Mouse (Mus musculus): ENCODE data around the gene B3gnt9. TPM values are rescaled to one million over a fixed set of nuclear protein-coding genes. Genes with fewer than 3 reads are reported as not detected.

B3gnt9 gene
- polyA plus RNA-seq, 1 experiment from 2014 or later = 21.4 TPM

- H3K4me1 ChIP-seq (ENCODE audit: control insufficient read depth, insufficient read depth, low read length) = peaks cover 29% of the 10 kb centered on the region
- peak within 1 kb of the TSS; percentile 72 for H3K9ac ChIP-seq (ENCODE audit: low read length)
- WGBS = 1% methylated on average over 54 of the region's 54 CpGs
- peak within 1 kb of the TSS; percentile 94 for H3K4me2 ChIP-seq (ENCODE audit: low read depth, low read length)
- ATAC-seq (ENCODE audit: insufficient read depth, low FRiP score) = peak; percentile 77
- H3K27me3 ChIP-seq (ENCODE audit: control insufficient read depth, insufficient read depth, low read length) = peaks cover 35% of the 10 kb centered on the region
- H3K27ac ChIP-seq (ENCODE audit: low read length) = no peak within 1 kb of the TSS
- peak within 1 kb of the TSS; percentile 67 for H3K4me3 ChIP-seq (replicated peaks; ENCODE audit: low read length)
- H3K9me3 ChIP-seq (replicated peaks; ENCODE audit: control insufficient read depth, low read length) = no peaks in the 10 kb centered on the region
- no peaks in the 10 kb centered on the region for H3K36me3 ChIP-seq (ENCODE audit: control insufficient read depth, insufficient read depth, low read length)
Measured at GRCm38 (mm10) chr8:105264024-105264982, 9.3 kb upstream of the B3gnt9 start, which contains the start of the genes Tradd and Fbxl8. Tradd (minus strand) TSS chr8:105264609. Fbxl8 (plus strand) TSS chr8:105264648.

GRCm38 (mm10) chr8:105263244-105263912 lies 8.4 kb upstream of the B3gnt9 start:
- Histone ChIP-seq H3K9ac (ENCODE audit: low read length) (no peak overlapping the region), H3K4me1 (ENCODE audit: control insufficient read depth, insufficient read depth, low read length) (peaks cover 25% of the 10 kb centered on the region), H3K27ac (ENCODE audit: low read length) (no peak overlapping the region), H3K36me3 (ENCODE audit: control insufficient read depth, insufficient read depth, low read length) (no peaks in the 10 kb centered on the region), H3K27me3 (ENCODE audit: control insufficient read depth, insufficient read depth, low read length) (peaks cover 30% of the 10 kb centered on the region), H3K4me3 (replicated peaks; ENCODE audit: low read length) (peak overlapping the region; percentile 67), H3K4me2 (ENCODE audit: low read depth, low read length) (peak overlapping the region; percentile 94), H3K9me3 (replicated peaks; ENCODE audit: control insufficient read depth, low read length) (no peaks in the 10 kb centered on the region)
- WGBS = 45% methylated on average over 16 of the region's 16 CpGs
- no peak for ATAC-seq (ENCODE audit: insufficient read depth, low FRiP score)

- H3K9me3 ChIP-seq (replicated peaks; ENCODE audit: control insufficient read depth, low read length) = no peaks in the 10 kb centered on the region
- H3K27me3 ChIP-seq (ENCODE audit: control insufficient read depth, insufficient read depth, low read length) = peaks cover 14% of the 10 kb centered on the region
- H3K27ac ChIP-seq (ENCODE audit: low read length) = no peak overlapping the region
- 84% methylated on average over 12 of the region's 12 CpGs for WGBS
- no peaks in the 10 kb centered on the region for H3K36me3 ChIP-seq (ENCODE audit: control insufficient read depth, insufficient read depth, low read length)
- no peak overlapping the region for H3K9ac ChIP-seq (ENCODE audit: low read length)
- no peak for ATAC-seq (ENCODE audit: insufficient read depth, low FRiP score)
- H3K4me2 ChIP-seq (ENCODE audit: low read depth, low read length) = no peak overlapping the region
- H3K4me3 ChIP-seq (replicated peaks; ENCODE audit: low read length) = no peak overlapping the region
- H3K4me1 ChIP-seq (ENCODE audit: control insufficient read depth, insufficient read depth, low read length) = peaks cover 22% of the 10 kb centered on the region
Measured at GRCm38 (mm10) chr8:105261326-105261980, 6.5 kb upstream of the B3gnt9 start.

GRCm38 (mm10) chr8:105260371-105261099 lies 5.6 kb upstream of the B3gnt9 start:
- H3K4me2 ChIP-seq (ENCODE audit: low read depth, low read length) = no peak overlapping the region
- H3K9me3 ChIP-seq (replicated peaks; ENCODE audit: control insufficient read depth, low read length) = no peaks in the 10 kb centered on the region
- ATAC-seq (ENCODE audit: insufficient read depth, low FRiP score) = no peak
- no peak overlapping the region for H3K27ac ChIP-seq (ENCODE audit: low read length)
- H3K4me3 ChIP-seq (replicated peaks; ENCODE audit: low read length) = no peak overlapping the region
- H3K4me1 ChIP-seq (ENCODE audit: control insufficient read depth, insufficient read depth, low read length) = peaks cover 22% of the 10 kb centered on the region
- no peaks in the 10 kb centered on the region for H3K36me3 ChIP-seq (ENCODE audit: control insufficient read depth, insufficient read depth, low read length)
- no peak overlapping the region for H3K9ac ChIP-seq (ENCODE audit: low read length)
- peaks cover 10% of the 10 kb centered on the region for H3K27me3 ChIP-seq (ENCODE audit: control insufficient read depth, insufficient read depth, low read length)
- WGBS = 73% methylated on average over 7 of the region's 7 CpGs

GRCm38 (mm10) chr8:105259721-105260320 lies 4.9 kb upstream of the B3gnt9 start:
- Histone ChIP-seq H3K4me1 (ENCODE audit: control insufficient read depth, insufficient read depth, low read length) (peaks cover 20% of the 10 kb centered on the region), H3K9ac (ENCODE audit: low read length) (peak overlapping the region; percentile 58), H3K36me3 (ENCODE audit: control insufficient read depth, insufficient read depth, low read length) (no peaks in the 10 kb centered on the region), H3K4me3 (replicated peaks; ENCODE audit: low read length) (peak overlapping the region; percentile 43), H3K27me3 (ENCODE audit: control insufficient read depth, insufficient read depth, low read length) (peaks cover 10% of the 10 kb centered on the region), H3K27ac (ENCODE audit: low read length) (no peak overlapping the region), H3K9me3 (replicated peaks; ENCODE audit: control insufficient read depth, low read length) (no peaks in the 10 kb centered on the region), H3K4me2 (ENCODE audit: low read depth, low read length) (peak overlapping the region; percentile 77)
- peak; percentile 37; the same call in 1 of the 2 replicates for ATAC-seq (ENCODE audit: insufficient read depth, low FRiP score)
- WGBS = 5% methylated on average over 30 of the region's 30 CpGs

- Histone ChIP-seq H3K9ac (ENCODE audit: low read length) (peak overlapping the region; percentile 58), H3K27ac (ENCODE audit: low read length) (no peak overlapping the region), H3K4me1 (ENCODE audit: control insufficient read depth, insufficient read depth, low read length) (peaks cover 24% of the 10 kb centered on the region), H3K36me3 (ENCODE audit: control insufficient read depth, insufficient read depth, low read length) (no peaks in the 10 kb centered on the region), H3K9me3 (replicated peaks; ENCODE audit: control insufficient read depth, low read length) (no peaks in the 10 kb centered on the region), H3K4me2 (ENCODE audit: low read depth, low read length) (peak overlapping the region; percentile 77), H3K27me3 (ENCODE audit: control insufficient read depth, insufficient read depth, low read length) (peaks cover 10% of the 10 kb centered on the region), H3K4me3 (replicated peaks; ENCODE audit: low read length) (peak overlapping the region; percentile 43)
- ATAC-seq (ENCODE audit: insufficient read depth, low FRiP score) = peak; percentile 12; the same call in 1 of the 2 replicates
- 8% methylated on average over 55 of the region's 55 CpGs for WGBS
Measured at GRCm38 (mm10) chr8:105258911-105259720, 4.2 kb upstream of the B3gnt9 start.

GRCm38 (mm10) chr8:105257318-105258114 lies 2.6 kb upstream of the B3gnt9 start:
- Histone ChIP-seq H3K36me3 (ENCODE audit: control insufficient read depth, insufficient read depth, low read length) (no peaks in the 10 kb centered on the region), H3K4me3 (replicated peaks; ENCODE audit: low read length) (no peak overlapping the region), H3K9me3 (replicated peaks; ENCODE audit: control insufficient read depth, low read length) (no peaks in the 10 kb centered on the region), H3K27me3 (ENCODE audit: control insufficient read depth, insufficient read depth, low read length) (peaks cover 10% of the 10 kb centered on the region), H3K4me2 (ENCODE audit: low read depth, low read length) (no peak overlapping the region), H3K9ac (ENCODE audit: low read length) (no peak overlapping the region), H3K4me1 (ENCODE audit: control insufficient read depth, insufficient read depth, low read length) (peaks cover 32% of the 10 kb centered on the region), H3K27ac (ENCODE audit: low read length) (no peak overlapping the region)
- ATAC-seq (ENCODE audit: insufficient read depth, low FRiP score) = no peak
- WGBS = 76% methylated on average over 7 of the region's 7 CpGs
